Mouse (Mus musculus): ENCODE data around the gene Gcgr. TPM values are rescaled to one million over a fixed set of nuclear protein-coding genes. Genes with fewer than 3 reads are reported as not detected.
A peak's percentile ranks its signal among the peaks of the same experiment; 100 is the strongest.

The Gcgr gene
- polyA plus RNA-seq, 1 experiment = 2.6 TPM

DNA sequence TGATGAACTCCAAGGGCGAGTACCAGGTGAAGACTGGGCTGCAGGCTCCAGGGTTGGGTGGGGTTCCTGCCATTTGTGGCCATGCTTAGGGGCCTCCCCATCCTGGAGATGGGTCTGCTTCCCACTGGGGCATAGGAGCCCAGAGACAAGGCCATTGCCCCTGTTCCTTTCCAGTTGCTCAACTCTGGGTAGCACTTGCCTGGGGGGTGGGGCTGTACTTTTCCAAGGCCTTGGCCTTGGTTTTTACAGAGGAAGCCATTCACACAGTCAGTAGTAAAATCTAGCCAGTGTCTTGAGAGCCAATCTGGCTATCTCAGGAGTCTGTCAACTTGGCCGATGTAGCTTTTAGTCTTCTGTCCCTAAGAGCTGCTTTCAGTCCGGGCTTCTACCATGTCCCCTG lies 33.1 kb upstream of the Gcgr start:
- no peak for TF ChIP-seq CTCF (IDR thresholded peaks at IDR 0.05; ENCODE audit: extremely low read depth, insufficient read length, insufficient replicate concordance, low read depth, low read length)
- no peak for TF ChIP-seq POLR2A (IDR thresholded peaks at IDR 0.05; ENCODE audit: low read depth, low read length)
- H3K27me3 ChIP-seq (ENCODE audit: control insufficient read depth, insufficient read depth, low read length) = no peaks in the 10 kb centered on the region
- H3K4me1 ChIP-seq (ENCODE audit: control insufficient read depth, insufficient read depth, insufficient read length, low read length) = peaks cover 24% of the 10 kb centered on the region; the same call in 1 of the 2 replicates
- no peak overlapping the region for H3K4me3 ChIP-seq (ENCODE audit: low read depth, low read length)
- H3K27ac ChIP-seq (ENCODE audit: insufficient read depth, low read depth, low read length) = no peak overlapping the region
- 87% methylated on average over 3 of the region's 3 CpGs for WGBS
- peaks cover 53% of the 10 kb centered on the region for H3K36me3 ChIP-seq (ENCODE audit: control insufficient read depth, insufficient read depth, low read length)

- Histone ChIP-seq H3K36me3 (ENCODE audit: control insufficient read depth, insufficient read depth, low read length) (peaks cover 53% of the 10 kb centered on the region), H3K27ac (ENCODE audit: insufficient read depth, low read depth, low read length) (no peak overlapping the region), H3K4me3 (ENCODE audit: low read depth, low read length) (no peak overlapping the region)
Observed at GRCm38 (mm10) chr11:120498226-120498625, 32.3 kb upstream of the Gcgr start.

GRCm38 (mm10) chr11:120498891-120499290 lies 31.6 kb upstream of the Gcgr start:
- Histone ChIP-seq H3K36me3 (ENCODE audit: control insufficient read depth, insufficient read depth, low read length) (peaks cover 53% of the 10 kb centered on the region), H3K4me1 (ENCODE audit: control insufficient read depth, insufficient read depth, insufficient read length, low read length) (peaks cover 21% of the 10 kb centered on the region; the same call in 1 of the 2 replicates), H3K27ac (ENCODE audit: insufficient read depth, low read depth, low read length) (no peak overlapping the region), H3K4me3 (ENCODE audit: low read depth, low read length) (no peak overlapping the region), H3K27me3 (ENCODE audit: control insufficient read depth, insufficient read depth, low read length) (no peaks in the 10 kb centered on the region)
- 83% methylated on average over 5 of the region's 5 CpGs for WGBS
- no peak for TF ChIP-seq CTCF (IDR thresholded peaks at IDR 0.05; ENCODE audit: extremely low read depth, insufficient read length, insufficient replicate concordance, low read depth, low read length)
- TF ChIP-seq POLR2A (IDR thresholded peaks at IDR 0.05; ENCODE audit: low read depth, low read length) = no peak

More at GRCm38 (mm10) chr11:120498226-120498625, 32.3 kb upstream of the Gcgr start:
- peaks cover 24% of the 10 kb centered on the region; the same call in 1 of the 2 replicates for H3K4me1 ChIP-seq (ENCODE audit: control insufficient read depth, insufficient read depth, insufficient read length, low read length)
- TF ChIP-seq CTCF (IDR thresholded peaks at IDR 0.05; ENCODE audit: extremely low read depth, insufficient read length, insufficient replicate concordance, low read depth, low read length) (no peak), POLR2A (IDR thresholded peaks at IDR 0.05; ENCODE audit: low read depth, low read length) (no peak)
- H3K27me3 ChIP-seq (ENCODE audit: control insufficient read depth, insufficient read depth, low read length) = no peaks in the 10 kb centered on the region
- WGBS = 82% methylated on average over 12 of the region's 12 CpGs

DNA sequence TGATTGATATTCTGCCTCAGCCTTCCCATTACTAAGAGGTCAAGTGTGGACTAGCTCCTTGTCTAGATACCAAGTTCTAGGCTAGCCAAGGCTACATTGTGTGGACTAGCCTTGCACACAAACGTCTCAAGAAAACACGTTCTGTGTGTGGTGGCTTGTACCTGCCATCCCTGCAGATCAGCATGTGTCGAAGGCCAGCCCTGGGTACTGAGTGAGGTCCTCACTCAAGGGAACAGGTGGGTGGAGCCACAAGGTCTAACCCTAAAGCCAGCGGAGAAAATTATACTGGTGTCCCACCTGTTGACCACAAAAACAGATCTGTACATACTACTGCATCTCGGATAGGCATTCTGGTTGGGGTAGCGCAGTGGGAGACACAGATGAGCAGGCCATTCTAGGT lies 30.6 kb upstream of the Gcgr start:
- TF ChIP-seq POLR2A (IDR thresholded peaks at IDR 0.05; ENCODE audit: low read depth, low read length) (no peak), CTCF (IDR thresholded peaks at IDR 0.05; ENCODE audit: extremely low read depth, insufficient read length, insufficient replicate concordance, low read depth, low read length) (no peak)
- H3K4me1 ChIP-seq (ENCODE audit: control insufficient read depth, insufficient read depth, insufficient read length, low read length) = peaks cover 20% of the 10 kb centered on the region; the same call in 1 of the 2 replicates
- H3K27ac ChIP-seq (ENCODE audit: insufficient read depth, low read depth, low read length) = peak overlapping the region; percentile 57
- 36% methylated on average over 6 of the region's 6 CpGs for WGBS
- no peak overlapping the region for H3K4me3 ChIP-seq (ENCODE audit: low read depth, low read length)
- H3K36me3 ChIP-seq (ENCODE audit: control insufficient read depth, insufficient read depth, low read length) = peaks cover 44% of the 10 kb centered on the region
- H3K27me3 ChIP-seq (ENCODE audit: control insufficient read depth, insufficient read depth, low read length) = no peaks in the 10 kb centered on the region

GRCm38 (mm10) chr11:120500357-120500756 lies 30.1 kb upstream of the Gcgr start:
- Histone ChIP-seq H3K36me3 (ENCODE audit: control insufficient read depth, insufficient read depth, low read length) (peaks cover 39% of the 10 kb centered on the region), H3K27ac (ENCODE audit: insufficient read depth, low read depth, low read length) (peak overlapping the region; percentile 57), H3K27me3 (ENCODE audit: control insufficient read depth, insufficient read depth, low read length) (no peaks in the 10 kb centered on the region), H3K4me3 (ENCODE audit: low read depth, low read length) (no peak overlapping the region), H3K4me1 (ENCODE audit: control insufficient read depth, insufficient read depth, insufficient read length, low read length) (peaks cover 20% of the 10 kb centered on the region; the same call in 1 of the 2 replicates)
- WGBS = 2% methylated on average over 3 of the region's 3 CpGs
- no peak for TF ChIP-seq POLR2A (IDR thresholded peaks at IDR 0.05; ENCODE audit: low read depth, low read length)
- TF ChIP-seq CTCF (IDR thresholded peaks at IDR 0.05; ENCODE audit: extremely low read depth, insufficient read length, insufficient replicate concordance, low read depth, low read length) = no peak

DNA sequence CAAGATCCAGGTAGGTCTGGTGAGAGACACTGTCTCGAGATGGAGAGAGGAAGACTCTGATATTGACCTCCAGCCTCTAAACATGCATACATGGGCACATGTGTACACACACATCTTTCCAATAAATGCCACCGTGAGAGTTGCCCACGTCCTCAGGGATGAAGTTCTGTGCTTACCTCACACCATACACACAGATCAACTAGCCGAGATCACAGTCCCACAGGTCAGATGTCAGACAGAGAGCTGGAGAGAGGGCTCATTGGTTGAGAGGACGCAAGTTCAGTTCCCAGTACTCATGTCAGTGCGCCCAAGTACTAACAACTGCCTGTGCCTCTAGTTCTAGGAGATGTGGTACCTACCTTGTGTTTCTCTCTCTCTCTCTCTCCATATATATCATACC lies 29.5 kb upstream of the Gcgr start:
- WGBS = 26% methylated on average over 6 of the region's 6 CpGs
- peaks cover 33% of the 10 kb centered on the region for H3K36me3 ChIP-seq (ENCODE audit: control insufficient read depth, insufficient read depth, low read length)
- TF ChIP-seq POLR2A (IDR thresholded peaks at IDR 0.05; ENCODE audit: low read depth, low read length) = no peak
- no peak for TF ChIP-seq CTCF (IDR thresholded peaks at IDR 0.05; ENCODE audit: extremely low read depth, insufficient read length, insufficient replicate concordance, low read depth, low read length)
- no peak overlapping the region for H3K27ac ChIP-seq (ENCODE audit: insufficient read depth, low read depth, low read length)
- no peaks in the 10 kb centered on the region for H3K27me3 ChIP-seq (ENCODE audit: control insufficient read depth, insufficient read depth, low read length)
- no peak overlapping the region for H3K4me3 ChIP-seq (ENCODE audit: low read depth, low read length)
- peaks cover 20% of the 10 kb centered on the region; the same call in 1 of the 2 replicates for H3K4me1 ChIP-seq (ENCODE audit: control insufficient read depth, insufficient read depth, insufficient read length, low read length)

- H3K36me3 ChIP-seq (ENCODE audit: control insufficient read depth, insufficient read depth, low read length) = peaks cover 27% of the 10 kb centered on the region
- no peaks in the 10 kb centered on the region for H3K27me3 ChIP-seq (ENCODE audit: control insufficient read depth, insufficient read depth, low read length)
- WGBS = 78% methylated on average over 4 of the region's 4 CpGs
- no peak overlapping the region for H3K27ac ChIP-seq (ENCODE audit: insufficient read depth, low read depth, low read length)
- no peak overlapping the region for H3K4me3 ChIP-seq (ENCODE audit: low read depth, low read length)
- no peak for TF ChIP-seq POLR2A (IDR thresholded peaks at IDR 0.05; ENCODE audit: low read depth, low read length)
- no peak for TF ChIP-seq CTCF (IDR thresholded peaks at IDR 0.05; ENCODE audit: extremely low read depth, insufficient read length, insufficient replicate concordance, low read depth, low read length)
- H3K4me1 ChIP-seq (ENCODE audit: control insufficient read depth, insufficient read depth, insufficient read length, low read length) = peaks cover 24% of the 10 kb centered on the region; the same call in 1 of the 2 replicates
Observed at GRCm38 (mm10) chr11:120501701-120502100, 28.8 kb upstream of the Gcgr start.

All from small intestine, adult 2 months (tissue).